Mouse (Mus musculus): Measurements from ENCODE around the gene Atp2b4. TPM values are rescaled to one million over a fixed set of nuclear protein-coding genes. Genes with fewer than 3 reads are reported as not detected.

The Atp2b4 gene
- total RNA-seq, 2 experiments from 2014 or later = 224 to 248 TPM

DNA sequence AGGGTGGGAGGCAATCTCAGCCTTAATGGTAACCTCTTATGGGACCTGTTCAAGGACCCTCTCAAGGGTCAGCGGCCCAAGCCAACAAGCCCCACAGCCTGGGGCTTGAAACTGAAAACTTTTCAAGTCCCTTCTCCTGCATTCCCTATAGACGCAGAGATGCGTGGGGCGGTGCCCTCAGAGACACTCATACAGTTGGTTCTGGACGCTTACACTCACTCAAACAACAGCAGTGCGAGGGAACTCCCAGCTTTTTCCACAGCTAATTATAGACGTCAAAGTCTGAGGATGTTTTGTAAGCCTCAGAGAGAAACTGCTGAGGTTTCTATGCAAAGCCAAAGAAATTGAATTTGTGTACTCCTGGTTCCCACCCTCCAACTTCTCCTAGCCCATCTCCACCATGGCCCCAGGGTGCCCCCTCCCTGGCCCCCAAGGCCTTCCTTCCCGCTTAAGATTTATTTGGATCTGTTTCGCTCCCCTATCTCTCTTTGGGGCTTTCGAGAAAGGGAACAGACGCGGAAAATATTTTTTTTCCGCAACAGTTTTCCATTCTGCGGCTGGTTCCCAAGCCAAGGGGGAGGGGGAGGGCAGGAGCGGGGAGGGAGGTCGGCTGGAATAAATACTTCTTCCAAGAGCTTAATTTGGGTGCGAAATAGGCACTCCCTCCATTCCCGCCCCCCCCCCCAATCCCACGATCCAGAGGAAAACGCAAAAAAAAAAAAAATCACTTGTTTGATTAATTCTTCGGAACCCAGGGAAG lies 975 bp downstream of the Atp2b4 start:
- intact Hi-C loops (cut with DNase I) = loop anchor here (2.0 to 5.0 kb wide), 2 partner anchors 63 to 87 kb away; no protein-coding TSS in a partner anchor
- DNase-seq (ENCODE audit: low spot score in 2 of 2) = peak in 1 of 2 experiments; percentile 27

GRCm38 (mm10) chr1:133798821-133799415 lies 1.9 kb downstream of the Atp2b4 start:
- DNase-seq (ENCODE audit: low spot score in 2 of 2) = no peak
- intact Hi-C loops (cut with DNase I) = no loop called here

DNA sequence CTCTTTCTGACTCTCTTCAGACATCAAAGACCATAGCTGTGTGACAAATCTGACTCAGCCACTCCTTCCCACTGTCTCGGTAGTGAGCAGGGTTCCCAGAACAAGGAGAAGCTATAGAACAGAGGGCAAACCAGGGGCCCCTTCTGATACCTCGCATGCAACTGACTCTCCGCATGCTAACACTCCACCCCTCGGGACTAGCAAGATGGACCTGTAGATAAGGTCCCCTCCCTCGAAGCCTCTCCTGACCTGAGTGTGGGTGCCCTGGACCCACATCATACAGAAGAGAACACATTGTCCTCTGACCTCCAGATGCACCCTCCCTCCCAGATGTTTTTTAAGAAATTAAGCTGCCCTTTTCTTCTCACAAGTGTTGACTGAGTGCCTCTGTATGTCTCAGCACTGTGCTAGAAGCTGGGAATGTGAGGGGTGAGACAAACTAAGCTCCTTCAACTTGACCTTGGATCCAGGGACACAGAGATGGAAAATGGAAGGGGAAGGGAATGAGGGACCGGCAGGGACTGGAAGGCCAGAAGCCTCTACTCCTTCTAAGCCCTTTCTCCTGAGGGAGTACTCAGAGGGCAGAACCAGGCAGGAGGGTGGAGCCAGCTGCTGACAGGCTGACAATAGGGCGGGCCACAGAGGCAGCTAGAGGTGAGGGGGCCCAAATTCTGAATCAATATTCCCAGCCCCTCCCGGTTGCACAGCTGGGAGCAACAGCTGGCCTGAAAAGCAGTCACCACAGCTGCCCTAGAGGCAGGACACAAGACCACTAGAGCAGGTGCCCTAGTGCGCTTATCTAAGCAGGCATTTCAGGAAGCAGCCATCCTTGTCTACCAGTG lies 2.6 kb downstream of the Atp2b4 start:
- no peak for DNase-seq (ENCODE audit: low spot score in 2 of 2)
- intact Hi-C loops (cut with DNase I) = no loop called here

DNA sequence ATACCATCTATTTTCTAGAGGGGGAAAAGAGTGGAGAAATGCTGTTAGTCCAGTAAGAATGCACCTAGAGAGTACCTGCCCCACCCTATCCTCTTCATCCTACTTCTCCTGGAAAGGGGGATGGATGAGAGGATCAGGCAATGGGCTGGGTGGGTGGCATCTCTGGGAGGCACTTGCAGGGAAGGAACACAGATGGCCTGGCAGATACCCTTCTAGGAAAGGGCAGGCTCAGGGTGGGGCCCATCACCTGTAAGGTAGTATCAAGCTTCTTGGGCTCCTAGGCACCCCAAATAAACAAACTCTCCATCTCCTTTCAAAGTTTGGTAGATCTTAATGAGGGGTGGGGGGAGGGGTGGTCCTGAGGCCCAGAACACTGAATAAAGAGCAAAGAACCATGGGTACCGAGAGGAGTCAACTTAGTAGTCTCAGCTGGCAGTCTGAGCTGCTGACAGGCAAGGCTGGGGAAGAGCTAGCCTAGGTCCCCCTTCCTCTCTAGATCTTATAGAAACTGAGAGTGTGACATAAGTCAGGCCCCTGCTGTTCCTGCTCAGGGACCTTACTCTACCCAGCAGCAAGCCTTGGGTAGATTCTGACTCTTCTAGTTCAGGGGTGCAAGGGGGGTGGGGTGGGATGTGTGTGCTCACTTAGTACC lies 3.4 kb downstream of the Atp2b4 start:
- intact Hi-C loops (cut with DNase I) = no loop called here
- DNase-seq (ENCODE audit: low spot score in 2 of 2) = no peak

- intact Hi-C loops (cut with DNase I) = no loop called here
- DNase-seq (ENCODE audit: low spot score in 2 of 2) = no peak
Observed at GRCm38 (mm10) chr1:133793646-133794045, 7.2 kb downstream of the Atp2b4 start.

DNA sequence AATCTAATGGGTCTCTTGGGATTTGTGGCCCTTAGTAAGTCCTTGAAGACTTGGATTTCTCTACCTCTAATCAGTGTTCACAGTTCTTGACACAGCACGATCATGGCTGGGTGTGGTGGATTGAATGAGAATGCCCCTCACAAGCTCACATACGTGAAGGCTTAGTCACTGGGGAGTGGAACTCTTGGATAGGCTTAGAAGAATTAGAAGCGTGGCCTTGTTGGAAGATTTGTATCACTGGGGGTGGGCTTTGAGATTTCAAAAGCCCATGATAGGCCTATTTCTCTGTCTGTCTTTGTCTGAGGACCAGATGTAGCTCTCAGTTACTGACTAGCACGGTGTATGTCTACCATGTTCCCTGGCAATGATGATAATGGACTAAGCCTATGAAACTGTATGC lies 10.8 kb downstream of the Atp2b4 start:
- DNase-seq (ENCODE audit: low spot score in 2 of 2) = no peak
- intact Hi-C loops (cut with DNase I) = no loop called here

GRCm38 (mm10) chr1:133788864-133789263 lies 12.0 kb downstream of the Atp2b4 start:
- peak in 1 of 2 experiments; percentile 34 for DNase-seq (ENCODE audit: low spot score in 2 of 2)

GRCm38 (mm10) chr1:133787500-133788210 lies 13.2 kb downstream of the Atp2b4 start:
- no peak for DNase-seq (ENCODE audit: low spot score in 2 of 2)
- intact Hi-C loops (cut with DNase I) = loop anchor here (5.0 kb wide), 1 partner anchor 40 kb away; no protein-coding TSS in a partner anchor

More at GRCm38 (mm10) chr1:133788864-133789263, 12.0 kb downstream of the Atp2b4 start:
- intact Hi-C loops (cut with DNase I) = loop anchor here (5.0 kb wide), 1 partner anchor 42 kb away; no protein-coding TSS in a partner anchor

- intact Hi-C loops (cut with DNase I) = loop anchor here (5.0 kb wide), 1 partner anchor 37 kb away; no protein-coding TSS in a partner anchor
- DNase-seq (ENCODE audit: low spot score in 2 of 2) = no peak
Observed at GRCm38 (mm10) chr1:133784621-133785020, 16.2 kb downstream of the Atp2b4 start.

DNA sequence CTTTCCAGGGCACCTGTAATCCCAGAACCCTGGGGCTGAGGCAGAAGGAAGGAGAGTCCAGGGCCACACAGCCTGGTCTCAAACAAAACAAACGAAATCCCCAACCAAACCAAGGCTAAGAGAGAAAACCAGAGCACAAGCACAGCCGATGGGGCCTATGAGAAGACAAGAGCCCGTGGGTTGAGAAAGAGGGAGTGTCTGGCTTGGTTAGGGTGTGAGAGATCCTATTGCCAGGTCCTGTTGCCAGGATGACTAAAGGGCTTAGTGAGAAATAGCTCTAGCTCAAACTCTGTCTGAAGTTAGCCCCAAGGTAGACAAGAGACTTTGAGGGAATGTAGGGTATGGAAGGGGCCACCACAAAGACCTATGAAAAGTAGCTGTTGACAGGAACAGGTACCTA lies 19.3 kb downstream of the Atp2b4 start:
- no peak for DNase-seq (ENCODE audit: low spot score in 2 of 2)
- intact Hi-C loops (cut with DNase I) = no loop called here

DNA sequence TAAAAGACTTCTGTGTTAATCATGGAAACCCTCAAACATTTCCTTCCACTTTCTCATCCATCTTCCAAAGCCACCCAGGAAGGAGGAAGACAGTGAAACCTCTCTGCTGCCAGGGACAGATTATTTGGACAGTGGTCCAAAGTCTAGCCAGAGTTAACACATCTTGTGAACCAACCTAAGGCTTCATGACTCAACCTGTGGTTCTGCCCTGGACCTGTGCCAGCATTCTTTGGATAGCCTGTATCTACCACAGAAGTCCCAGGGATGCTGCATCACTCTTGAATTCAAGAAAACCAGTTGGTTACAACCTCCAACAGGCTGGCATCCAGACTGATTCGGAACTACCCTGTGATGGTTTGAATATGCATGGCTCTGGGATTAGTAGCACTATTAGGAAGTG lies 21.8 kb downstream of the Atp2b4 start:
- intact Hi-C loops (cut with DNase I) = no loop called here

GRCm38 (mm10) chr1:133777651-133778231 lies 23.1 kb downstream of the Atp2b4 start:
- DNase-seq (ENCODE audit: low spot score in 2 of 2) = no peak
- intact Hi-C loops (cut with DNase I) = no loop called here

More for the DNA sequence above, 21.8 kb downstream of the Atp2b4 start:
- DNase-seq (ENCODE audit: low spot score in 2 of 2) = no peak

DNA sequence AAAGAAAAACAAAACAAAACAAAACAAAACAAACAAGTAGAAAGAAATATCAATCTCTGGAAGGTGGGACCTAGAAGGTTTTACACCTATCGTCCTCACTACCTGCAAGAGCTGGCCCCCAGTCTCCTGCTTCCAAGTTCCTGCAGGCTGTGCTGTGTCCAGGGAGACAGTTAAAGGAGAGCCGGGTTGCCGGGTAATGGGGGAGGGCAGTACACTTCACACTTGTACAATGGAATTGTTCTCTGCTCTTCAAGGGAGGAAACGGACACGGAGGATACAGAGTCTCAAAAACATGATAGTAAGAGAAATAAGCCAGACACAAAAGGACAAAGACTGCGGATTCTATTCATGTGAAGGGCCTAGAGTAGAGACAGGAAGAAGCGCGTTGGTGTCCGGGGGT lies 28.3 kb downstream of the Atp2b4 start:
- intact Hi-C loops (cut with DNase I) = no loop called here
- DNase-seq (ENCODE audit: low spot score in 2 of 2) = no peak

DNA sequence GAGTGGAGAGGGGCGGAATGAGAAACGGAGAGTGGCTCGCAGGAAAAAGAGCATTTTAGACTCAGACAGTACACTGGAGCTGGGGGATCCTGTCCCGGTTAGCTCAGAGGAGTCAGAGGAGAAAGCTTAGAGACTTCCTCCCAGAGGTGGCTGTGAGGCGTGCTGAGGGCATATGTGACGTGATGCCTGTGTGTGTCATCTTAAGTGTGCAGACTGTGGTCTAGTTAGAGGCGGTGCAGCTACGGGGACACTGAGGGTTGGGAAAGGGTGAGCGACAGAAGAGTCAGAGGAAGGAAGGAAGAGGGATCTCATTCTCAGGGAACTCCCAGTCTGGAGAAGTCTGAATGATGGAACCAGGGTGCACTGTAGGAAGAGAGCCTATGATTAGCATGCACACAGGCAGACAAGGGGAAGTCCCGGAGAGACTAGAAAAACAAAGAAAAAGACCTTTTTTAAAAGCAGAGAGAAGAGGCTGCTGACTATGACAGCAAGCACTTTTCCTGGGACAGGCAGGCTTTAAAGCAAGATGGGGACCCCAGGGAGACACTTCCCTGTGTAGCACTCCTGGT lies 28.9 kb downstream of the Atp2b4 start:
- DNase-seq (ENCODE audit: low spot score in 2 of 2) = no peak
- intact Hi-C loops (cut with DNase I) = no loop called here

- intact Hi-C loops (cut with DNase I) = no loop called here
Observed at GRCm38 (mm10) chr1:133767994-133768393, 32.8 kb downstream of the Atp2b4 start.

GRCm38 (mm10) chr1:133766901-133767529 lies 33.8 kb downstream of the Atp2b4 start:
- intact Hi-C loops (cut with DNase I) = no loop called here

More at GRCm38 (mm10) chr1:133767994-133768393, 32.8 kb downstream of the Atp2b4 start:
- DNase-seq (ENCODE audit: low spot score in 2 of 2) = no peak

DNA sequence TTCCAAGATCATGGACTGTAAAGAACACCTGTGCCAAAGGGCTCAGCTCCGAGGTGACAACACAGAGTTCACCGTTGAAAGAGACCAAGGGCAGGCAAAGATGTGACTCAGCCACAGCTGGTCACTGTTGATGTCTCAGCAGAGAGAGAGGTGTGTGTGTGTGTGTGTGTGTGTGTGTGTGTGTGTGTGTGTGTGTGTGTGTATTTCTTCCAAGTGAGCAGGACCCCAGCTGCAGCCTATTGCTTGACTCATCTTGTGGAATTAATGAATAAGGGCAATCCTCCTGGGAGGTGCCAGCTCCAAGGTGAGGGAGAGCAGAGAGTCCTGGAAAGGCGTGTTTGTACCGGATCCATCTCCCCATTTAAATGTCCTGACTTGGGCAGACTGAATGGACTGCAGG lies 35.5 kb downstream of the Atp2b4 start:
- intact Hi-C loops (cut with DNase I) = no loop called here
- DNase-seq (ENCODE audit: low spot score in 2 of 2) = no peak

More at GRCm38 (mm10) chr1:133766901-133767529, 33.8 kb downstream of the Atp2b4 start:
- no peak for DNase-seq (ENCODE audit: low spot score in 2 of 2)

GRCm38 (mm10) chr1:133762946-133763422 lies 37.9 kb downstream of the Atp2b4 start:
- DNase-seq (ENCODE audit: low spot score in 2 of 2) = peak; percentile 21 to 26
- intact Hi-C loops (cut with DNase I) = no loop called here
